Mouse (Mus musculus): Measurements from ENCODE around the gene Rbpj. TPM values are rescaled to one million over a fixed set of nuclear protein-coding genes. Genes with fewer than 3 reads are reported as not detected.
"Not testable (repeated sequence)": the region's sequence is repeated elsewhere in the genome, so short reads cannot be mapped to it uniquely, and the experiment has no call there.

Gene Rbpj
- total RNA-seq, 2 experiments from 2014 or later, result 32.2 to 45.3 TPM

DNA sequence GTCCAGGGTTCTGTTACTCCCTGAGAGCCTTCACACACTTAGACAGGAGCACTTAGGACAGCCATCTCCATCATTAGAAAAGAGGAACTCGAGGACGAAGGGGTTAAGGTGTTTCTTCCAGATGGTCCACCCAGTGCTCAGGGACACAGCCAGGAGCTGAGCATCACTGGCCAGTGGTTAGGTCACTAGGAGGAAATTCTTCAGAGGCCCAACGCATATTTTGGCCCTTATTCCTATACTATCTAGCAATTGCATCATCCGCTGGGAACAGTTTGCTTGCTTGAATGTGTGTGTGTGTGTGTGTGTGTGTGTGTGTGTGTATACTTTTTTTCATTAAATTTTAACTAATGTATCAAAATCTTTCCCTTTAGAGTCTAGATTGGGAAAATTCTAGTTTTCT is 45.5 kb downstream of the Rbpj start:
- DNase-seq, result no peak

DNA sequence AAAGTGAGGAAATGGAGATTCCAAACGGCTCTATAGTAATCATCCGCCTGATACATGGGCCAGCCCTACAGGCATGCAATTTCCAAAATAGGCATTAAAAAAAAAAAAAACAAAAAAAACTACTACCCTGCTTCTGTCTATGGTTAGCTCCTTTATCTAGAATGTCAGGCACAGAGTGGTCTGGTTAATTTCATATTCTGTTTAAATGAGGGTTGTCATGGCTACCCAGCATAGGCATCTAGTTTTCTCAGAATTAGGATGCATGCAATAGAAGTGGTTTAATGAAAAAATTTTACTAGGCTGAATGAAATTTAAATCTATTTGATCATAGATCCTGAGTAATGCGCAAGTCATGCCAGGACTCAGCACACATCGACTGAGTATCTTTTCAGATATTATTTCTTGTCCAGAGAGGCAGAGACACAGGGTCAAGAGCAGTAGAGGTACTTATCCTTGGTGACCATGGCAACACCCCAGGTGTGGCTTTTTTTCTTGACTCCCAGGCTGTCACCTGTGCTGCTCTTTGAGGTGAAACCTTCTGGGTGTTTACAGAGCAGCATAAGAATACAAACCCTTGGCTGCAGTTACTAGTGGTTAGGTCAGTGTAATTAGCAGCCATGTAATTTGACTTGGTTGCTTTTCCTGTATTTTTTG is 49.1 kb downstream of the Rbpj start:
- no peak for DNase-seq

DNA sequence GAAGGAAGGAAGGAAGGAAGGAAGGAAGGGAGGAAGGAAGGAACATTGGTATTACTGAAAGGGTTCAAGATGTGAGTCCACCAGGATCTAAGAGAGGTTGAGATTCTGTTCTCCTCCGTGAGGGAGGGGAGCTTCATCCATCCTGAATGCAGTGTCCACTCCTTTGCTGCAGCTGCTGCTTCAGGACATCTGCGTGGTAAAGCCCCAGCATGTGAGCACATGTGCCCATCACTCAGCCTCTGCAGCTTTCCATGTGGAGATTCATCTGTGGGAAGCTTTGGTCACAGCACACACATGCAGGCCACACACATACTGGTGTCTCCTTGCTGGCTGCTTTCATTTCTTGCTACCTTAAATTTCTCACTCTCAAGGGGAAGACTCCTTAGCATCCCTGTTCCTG is 50.5 kb downstream of the Rbpj start:
- no peak for DNase-seq

DNA sequence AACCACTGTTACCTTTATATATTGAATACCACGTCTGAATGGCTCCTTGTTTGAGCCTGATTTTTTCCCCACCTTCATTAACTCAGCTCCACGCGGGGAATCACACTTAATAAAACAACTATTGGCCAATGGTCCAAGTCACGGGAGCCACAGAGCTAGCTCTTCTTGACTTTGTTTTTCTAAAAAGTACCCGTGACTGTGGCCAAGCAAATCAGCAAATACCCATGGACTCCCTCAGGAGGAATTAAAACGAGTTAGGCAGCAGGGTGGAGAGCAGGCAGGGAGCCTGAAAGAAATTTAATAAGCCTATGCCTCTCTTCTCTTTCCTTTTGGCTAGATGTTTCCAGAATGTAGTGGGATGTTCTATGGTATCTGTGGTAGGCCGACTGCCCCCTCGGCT is 51.9 kb downstream of the Rbpj start:
- DNase-seq, result no peak

DNA sequence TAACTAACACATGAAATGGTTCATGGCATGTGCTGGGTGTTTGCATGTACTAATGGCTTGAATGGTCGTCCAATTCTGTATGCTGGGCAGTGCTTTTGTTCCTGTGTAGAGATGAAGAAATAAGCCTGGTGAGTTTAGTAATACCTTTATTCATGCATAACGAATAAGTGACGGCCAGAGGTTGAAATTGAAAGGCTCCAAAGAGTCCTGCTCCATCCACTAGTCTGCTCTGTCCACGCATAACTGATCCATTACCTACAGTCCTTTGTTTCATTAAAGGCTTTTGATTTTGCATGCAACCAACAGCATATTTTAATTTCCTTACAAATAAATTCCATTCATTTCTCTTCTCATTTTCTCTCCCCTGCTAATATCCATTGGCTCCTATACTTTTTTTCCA is 53.2 kb downstream of the Rbpj start:
- DNase-seq, result no peak

DNA sequence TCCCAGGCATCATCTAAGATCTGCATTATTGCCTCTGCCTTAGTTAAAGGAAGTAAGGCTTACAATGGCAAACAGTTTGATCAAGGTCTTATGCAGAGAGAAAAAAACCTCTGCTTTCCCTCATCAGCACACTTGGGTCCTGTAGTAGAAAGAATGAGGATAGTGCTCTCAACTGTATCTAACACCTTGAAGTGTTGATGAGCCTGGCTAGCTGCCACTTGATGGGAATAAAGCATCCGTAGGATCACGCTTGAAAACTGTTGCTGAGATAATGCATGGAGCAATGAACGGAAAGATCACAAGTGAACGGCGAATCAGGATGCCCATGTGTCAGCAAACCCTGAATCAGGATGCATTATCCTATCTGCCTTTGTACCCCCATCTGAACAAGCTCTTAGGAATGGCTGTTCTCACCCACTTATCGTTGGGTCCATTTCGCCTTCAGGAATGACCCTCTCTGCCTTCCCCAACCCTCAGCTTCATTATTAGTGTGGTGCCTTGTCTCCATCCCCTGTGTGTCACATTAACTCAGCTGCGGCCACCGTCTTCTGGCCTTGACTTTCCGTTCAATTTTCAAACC is 54.1 kb downstream of the Rbpj start:
- no peak for DNase-seq

DNA sequence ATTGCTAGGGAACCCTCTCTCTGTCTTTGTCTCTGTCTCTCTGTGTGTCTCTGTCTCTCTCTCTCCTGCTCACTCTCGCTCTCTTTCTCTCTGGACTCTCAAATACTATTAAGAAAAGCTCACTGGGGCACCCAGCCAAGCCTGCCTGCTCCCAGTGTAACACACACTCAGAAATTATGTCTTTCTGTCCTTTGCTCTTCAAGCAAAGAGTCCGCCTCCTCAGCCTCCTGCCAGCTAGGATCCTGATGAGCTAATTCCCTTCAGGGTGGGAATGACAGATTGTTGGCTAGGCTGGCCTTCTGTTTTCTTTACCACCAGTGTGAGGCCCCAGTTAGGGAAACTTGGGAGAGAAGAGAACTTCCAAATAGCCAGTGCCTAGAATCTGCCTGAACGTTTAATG is 57.1 kb downstream of the Rbpj start:
- DNase-seq, result peak; percentile 78

DNA sequence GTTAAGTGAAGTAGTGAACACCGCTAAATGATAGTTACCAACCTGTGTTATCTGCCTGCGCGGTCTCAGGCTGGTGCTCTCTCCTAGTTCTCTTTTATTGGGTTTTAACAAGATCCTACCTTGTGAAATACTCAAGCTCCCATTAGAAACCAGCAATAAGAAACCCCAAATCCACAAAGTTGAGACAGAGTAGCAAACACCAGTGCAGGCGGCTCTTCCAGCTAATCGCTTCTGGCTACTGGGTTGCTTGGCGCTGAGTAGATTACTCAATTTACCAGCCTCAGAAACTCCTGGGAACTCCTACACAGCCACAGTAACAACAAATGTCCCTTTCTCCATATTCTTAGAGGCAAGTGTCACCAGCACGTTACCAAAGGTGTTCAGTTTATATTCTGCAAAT is 58.2 kb downstream of the Rbpj start:
- DNase-seq, result no peak

DNA sequence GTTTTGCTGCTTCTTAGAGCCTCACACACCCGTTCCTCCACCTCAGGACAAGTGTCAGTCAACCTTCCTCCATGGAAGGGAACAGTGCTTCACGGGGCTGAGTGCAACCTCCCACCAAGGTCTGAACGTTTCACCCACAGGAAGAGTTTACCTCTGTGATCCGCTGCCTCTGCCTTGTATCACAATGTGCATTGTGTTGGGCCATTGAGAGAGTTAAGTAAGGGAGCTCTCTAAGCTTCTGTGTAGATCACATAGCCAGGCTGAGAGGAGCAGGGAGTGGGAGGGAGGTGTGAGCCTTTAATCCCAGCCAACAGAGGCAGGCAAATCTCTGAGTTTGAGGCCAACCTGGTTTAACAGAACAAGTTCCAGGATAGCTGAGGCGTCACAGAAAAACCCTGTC is 58.9 kb downstream of the Rbpj start:
- DNase-seq, result no peak

DNA sequence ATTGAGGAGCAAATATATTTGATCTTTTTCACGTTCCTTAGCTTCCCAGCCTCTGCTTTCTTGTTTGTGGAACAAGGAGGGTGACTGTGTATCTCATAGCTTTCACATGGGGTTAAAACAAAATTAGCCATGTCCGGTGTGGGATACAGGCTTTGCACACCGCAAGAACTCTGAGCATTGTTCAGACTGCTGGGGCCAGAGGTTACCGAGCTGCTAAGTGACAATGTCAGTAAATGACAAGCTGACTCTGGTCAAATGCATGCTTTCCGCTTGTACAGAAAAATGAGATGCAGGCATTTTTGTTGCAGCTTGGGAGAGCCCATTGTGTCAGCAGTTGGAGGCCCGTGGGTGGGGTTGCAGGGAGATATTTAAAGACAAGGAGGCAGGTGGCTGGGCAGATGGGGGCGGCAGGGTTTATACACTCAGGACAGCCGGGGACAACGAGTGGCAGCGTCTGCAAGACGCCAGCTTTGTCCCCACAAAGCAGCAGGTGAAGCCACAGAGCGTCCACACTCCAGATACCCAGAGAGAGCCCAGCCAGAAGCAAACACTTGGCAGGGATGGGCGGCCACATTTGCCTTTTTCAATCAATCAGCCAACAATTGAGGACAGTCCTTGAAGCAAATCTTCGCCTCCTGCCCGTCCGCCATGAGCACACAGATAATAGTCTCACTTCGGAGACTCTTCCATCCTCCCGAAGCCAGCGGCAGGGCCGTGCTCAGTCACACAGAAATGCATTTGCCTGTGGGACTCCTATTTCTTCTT is 59.5 kb downstream of the Rbpj start:
- no peak for DNase-seq

DNA sequence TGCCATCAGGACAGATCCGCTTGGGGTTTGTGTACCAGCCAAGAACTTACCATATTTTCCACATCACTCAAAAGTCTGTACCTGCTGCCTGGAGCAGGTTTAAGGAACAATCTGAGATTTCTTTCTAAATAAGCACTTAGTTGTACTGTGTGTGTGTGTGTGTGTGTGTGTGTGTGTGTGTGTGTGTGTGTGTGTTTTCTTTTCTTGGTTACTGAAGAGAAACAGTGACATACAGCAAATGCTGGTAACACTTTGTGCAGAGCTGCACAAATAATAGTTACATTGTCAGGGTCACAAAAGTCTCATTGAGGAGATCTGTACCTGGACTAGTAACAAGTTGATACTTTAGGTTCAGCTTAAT is 60.1 kb downstream of the Rbpj start:
- no peak for DNase-seq

DNA sequence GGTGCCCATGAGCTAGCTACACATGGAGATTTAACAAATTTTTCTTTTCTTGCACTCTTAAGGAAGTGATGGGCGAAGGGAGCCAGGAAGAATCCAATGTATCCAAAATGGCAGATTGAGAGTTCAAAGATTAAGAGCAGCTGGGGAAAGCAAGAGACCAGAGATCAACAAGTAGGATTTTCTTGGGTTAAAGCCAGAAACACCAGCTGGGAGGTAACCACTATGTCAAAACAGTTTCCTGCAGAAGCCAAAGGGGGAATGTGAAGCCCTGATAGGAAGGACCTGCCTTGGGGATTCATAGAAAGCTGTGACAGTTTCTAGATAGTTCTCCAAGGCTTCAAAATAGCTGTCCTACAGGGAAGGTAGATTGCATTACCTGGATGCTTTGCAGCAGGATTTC is 63.9 kb downstream of the Rbpj start:
- DNase-seq, result no peak

DNA sequence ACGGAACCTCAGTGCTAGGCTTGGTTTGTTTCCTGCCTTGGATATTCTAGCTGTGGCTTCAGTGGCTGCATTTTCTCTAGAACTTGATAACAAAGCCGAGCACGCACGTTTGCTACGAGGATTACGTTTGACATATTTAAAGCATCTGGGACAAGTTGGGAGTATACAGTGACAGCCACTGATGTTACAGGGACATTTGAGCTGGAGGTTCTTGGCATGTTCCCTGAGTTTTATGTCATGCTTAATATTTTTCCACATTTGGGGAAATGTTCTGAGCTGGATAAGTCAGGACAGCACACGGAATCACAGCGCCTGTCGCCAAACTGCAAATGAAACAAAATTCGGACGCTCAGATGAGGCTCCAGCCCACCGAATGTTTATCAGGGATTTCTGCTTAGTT is 69.1 kb downstream of the Rbpj start:
- DNase-seq, result no peak

DNA sequence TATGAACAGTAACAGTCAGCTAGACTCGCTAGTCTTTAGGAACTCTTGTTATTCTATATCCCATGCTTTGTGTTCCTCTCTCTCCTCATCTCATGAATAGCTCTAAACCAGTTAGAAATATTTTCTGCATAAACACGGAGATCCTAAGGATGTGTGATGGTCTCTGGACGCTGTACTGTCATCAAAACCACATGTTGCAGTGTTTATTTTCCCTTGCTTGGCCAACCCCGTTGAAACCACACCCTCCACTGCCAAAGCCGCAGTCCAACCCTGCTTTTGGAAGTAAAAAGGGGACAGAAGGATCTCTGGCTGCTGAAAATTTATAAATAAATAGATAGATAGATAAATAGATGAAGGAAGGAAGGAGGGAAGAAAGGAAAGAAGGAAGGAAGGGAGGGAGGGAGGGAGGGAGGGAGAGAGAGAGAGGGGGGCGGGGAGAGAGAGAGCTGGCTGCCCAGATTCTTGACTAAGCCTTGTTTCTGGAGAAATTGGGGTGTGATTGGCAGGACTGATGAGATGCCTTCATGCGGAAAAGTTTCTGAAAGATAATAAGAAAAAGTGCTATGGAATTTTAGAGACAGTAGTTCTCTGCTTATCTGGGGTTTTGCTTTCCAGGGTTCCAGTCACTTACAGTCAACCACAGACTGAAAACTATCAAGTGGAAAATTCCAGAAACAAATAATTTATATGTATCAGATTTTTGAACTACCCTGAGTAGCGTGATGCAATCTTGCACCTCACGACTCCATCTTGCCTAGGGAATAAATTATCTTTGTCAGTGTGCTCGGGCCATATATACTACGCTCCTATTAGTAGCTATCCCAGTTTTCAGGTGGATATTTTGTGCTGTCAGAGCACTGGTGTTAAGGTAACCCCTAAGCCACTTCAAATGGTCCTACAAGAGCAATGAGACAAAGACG is 70.9 kb downstream of the Rbpj start:
- no peak for DNase-seq

DNA sequence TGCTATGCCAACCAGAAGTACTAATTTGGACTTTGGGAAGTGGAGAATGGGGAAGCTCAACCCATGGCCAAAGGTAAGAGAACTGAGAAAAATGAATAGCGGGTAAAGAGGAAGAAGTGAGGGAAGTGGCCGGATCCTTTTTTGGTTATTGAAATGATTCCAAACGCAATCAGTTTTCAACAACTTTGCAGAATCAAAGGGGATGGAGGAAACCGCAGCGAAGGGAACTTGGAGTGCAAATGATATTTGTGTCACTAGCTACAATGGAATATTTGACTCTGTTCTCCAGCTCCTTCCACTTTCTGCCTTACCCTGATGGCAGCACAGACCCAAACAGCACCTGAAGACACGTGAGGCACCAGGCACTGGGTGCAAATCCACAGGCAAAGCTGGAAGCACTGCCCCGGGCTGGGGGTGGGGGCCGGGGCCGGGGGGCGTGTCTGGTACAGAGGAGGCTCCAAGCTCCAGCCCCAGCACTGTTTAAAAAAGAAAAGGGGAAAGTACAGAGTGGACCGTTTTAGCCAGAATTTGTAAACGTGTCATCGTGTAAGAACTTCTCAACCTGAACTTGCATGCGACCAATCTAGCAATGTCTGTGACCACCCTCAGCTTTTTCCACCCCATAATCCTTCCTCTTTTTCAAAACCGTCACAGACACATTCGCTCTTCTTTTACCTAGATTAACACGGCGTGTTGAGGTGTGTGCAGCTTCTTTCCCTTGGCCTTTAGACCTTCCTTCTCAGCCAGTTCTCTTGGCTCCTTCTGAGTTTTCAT is 74.1 kb downstream of the Rbpj start:
- no peak for DNase-seq

DNA sequence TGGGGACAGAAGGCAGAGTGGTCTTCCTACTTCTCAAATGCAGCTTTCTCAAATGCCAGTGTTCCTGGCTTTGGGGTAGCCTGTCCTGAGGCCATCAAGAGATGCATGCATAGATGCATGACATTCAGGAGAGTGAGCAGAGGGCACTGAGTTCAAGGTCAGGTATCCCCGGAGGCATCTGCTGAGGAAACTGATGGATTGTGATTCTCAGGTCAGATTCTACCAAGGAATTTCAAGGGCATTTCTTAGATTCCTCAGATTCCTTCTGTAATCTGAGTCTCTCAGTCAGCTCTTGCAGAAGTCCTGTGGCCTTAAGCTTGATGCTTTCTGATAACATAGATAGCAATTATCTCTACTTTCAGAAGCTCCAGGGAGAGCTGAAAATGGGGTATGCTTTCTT is 76.1 kb downstream of the Rbpj start:
- no peak for DNase-seq

DNA sequence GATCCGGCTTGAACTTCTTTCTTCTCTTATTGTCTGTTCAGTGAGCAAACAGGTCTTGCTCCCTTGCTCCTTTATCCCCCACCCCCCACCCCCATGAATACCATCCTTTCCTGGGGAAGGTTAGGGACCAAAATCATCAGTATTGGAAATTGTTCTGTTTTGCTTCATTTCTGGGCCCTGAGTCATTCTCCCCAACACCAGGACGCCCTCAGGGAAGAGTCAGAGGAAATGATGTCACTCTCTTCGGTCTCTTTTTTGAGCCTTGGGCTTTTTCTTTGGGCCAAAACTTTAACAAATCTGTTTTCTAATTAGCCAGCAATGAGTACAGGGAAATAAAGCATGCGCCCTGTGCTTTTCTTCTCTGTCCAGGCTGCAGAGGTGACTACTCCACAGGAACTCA is 77.4 kb downstream of the Rbpj start:
- no peak for DNase-seq

DNA sequence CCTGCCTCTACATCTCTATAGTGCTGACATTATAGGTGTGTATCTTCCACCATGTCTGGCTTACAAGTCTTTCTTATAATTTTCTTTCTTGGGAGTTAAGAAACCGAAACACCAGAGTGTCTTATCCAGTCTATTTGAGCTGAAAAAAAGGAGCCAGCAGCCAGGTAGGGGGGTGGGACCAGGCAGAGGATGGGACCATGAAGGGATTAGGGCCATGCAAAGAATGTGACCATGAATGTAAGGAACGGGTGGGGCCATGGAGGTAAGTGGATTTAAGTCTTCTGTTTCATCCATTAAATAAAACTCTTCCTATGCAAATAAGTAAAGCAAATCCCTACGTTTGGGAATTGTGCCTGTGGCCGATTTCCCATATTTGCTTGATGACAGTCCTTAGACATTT is 78.0 kb downstream of the Rbpj start:
- no peak for DNase-seq

DNA sequence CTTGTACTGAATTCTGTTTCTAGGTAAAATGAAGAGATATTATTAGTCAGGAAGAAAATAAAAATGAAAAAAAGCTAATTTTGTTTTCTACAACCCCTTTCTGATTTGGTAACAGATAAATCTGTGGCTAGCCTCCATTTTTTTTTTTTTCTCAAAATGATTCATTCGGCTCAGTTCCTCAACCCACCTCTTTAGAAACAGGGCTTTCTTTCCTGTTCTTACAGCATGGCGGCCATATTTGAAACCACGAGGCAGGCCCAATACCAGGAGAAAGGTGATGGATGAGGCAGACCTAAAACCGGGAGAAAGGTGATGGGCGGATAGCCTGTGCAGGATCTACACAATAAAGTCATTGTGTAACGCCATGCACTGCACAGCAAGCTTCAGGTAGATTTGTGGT is 80.5 kb downstream of the Rbpj start:
- DNase-seq, result no peak

DNA sequence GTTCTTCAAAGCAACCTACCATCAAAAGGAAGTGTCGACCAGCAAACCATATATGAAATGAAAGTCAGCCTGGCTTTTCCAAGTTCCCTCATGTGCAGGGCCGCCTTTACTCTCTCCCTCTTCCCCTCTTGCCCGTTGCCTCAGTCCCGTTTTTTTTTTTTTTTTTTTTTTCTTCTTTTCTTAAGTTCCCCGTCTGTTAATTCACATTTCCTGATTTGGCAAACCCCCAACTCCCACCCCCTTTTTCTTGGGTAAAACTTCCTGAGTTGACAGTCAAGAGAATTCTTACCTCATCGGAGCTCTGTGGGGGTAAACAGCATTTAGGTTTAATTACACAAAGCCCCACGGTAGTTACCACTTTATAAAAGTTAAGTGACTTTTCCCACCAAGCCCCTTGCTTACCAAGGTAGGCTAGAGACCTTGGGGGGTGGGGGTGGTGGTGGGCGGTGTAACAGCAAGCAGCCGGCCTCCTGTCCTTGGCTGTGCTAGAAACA is 81.1 kb downstream of the Rbpj start:
- no peak for DNase-seq

DNA sequence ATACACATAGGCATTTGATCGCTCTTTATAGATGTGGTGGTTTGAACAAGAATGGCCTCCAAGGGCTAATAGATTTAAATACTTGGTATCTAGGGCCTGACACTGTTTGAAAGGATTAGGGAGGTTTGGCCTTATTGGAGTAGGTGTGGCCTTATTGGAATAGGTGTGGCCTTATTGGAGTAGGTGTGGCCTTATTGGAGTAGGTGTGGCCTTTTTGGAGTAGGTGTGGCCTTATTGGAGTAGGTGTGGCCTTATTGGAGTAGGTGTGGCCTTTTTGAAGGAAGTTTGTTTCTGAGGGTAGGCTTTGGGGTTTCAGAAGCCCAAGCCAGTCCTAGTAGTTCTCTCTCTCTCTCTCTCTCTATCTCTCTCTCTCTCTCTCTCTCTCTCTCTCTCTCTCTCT is 84.4 kb downstream of the Rbpj start:
- DNase-seq, result not testable (repeated sequence)

DNA sequence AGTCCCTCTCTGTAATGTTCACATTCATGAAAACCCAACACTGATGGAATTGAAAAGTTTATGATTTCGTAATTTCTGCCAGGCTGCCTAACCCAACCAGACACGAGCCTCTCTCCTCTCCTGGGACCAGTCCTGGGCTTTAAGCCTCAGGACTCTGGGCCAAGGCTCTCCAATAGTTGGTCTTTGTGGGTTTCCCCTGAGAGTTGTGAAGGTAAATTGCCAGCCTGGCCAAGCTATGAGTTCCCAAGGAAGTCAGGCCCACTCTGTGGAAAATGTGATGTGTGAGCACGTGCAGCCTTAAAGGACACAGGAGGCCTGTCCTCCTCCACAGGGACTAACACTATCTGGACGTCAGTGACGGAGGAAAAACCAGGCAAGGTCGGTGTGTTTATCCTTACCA is 85.4 kb downstream of the Rbpj start:
- DNase-seq, result no peak
